Mouse (Mus musculus) CH12.LX (cell line): ENCODE results near the gene Slc6a16. TPM values are rescaled to one million over a fixed set of nuclear protein-coding genes. Genes with fewer than 3 reads are reported as not detected.

Source experiments
- DNase-seq: peaks from one replicate; pipeline ENCODE4 v3.0.0-alpha.2; 2013; ENCODE audit errors: extremely low read depth
- H3K27ac ChIP-seq: 2 replicates; pipeline ENCODE4 v1.5.1; 2012; ENCODE audit warnings: low read depth, mild to moderate bottlenecking, control low read depth, moderate library complexity; ENCODE audit not compliant: insufficient read depth
- H3K27me3 ChIP-seq: replicated peaks from 2 replicates; pipeline ENCODE3; 2012; ENCODE audit warnings: inconsistent platforms
- H3K36me3 ChIP-seq, 2 experiments: replicated peaks in 1 of 2; 2 replicates each; pipeline versions ENCODE3 to v1.6.1; 2012; ENCODE audit warnings: inconsistent platforms in 1 of 2, low read length in 1 of 2, mild to moderate bottlenecking in 1 of 2, mixed read lengths in 1 of 2, moderate library complexity in 1 of 2; ENCODE audit not compliant: control insufficient read depth in 1 of 2, insufficient read depth in 1 of 2
- H3K4me1 ChIP-seq, 2 experiments: 2 replicates each; pipeline ENCODE4 v1.6.1; 2012; ENCODE audit warnings: inconsistent platforms in 1 of 2, moderate library complexity in 1 of 2; ENCODE audit not compliant: insufficient read depth in 2 of 2, control insufficient read depth in 1 of 2
- H3K4me2 ChIP-seq: 2 replicates; pipeline ENCODE4 v1.6.1; 2012; ENCODE audit warnings: low read depth, mild to moderate bottlenecking, control low read depth; ENCODE audit not compliant: poor library complexity, insufficient read depth, severe bottlenecking
- H3K4me3 ChIP-seq, 3 experiments: fragments of 150-350 bp in 1 of 3; sonication (generic) in 1 of 3; replicated peaks in 1 of 3; 2 replicates each; pipeline versions ENCODE3 to v1.5.1; 2011 to 2012; ENCODE audit warnings: low read depth in 2 of 3, low read length in 2 of 3, mild to moderate bottlenecking in 2 of 3, moderate library complexity in 2 of 3, control low read depth in 1 of 3, improper control_type of control experiment in 1 of 3, inconsistent platforms in 1 of 3, mixed read lengths in 1 of 3; ENCODE audit not compliant: poor library complexity in 1 of 3
- H3K79me2 ChIP-seq: replicated peaks from 2 replicates; pipeline ENCODE4 v1.6.1; 2012; ENCODE audit warnings: mild to moderate bottlenecking, moderate library complexity; ENCODE audit not compliant: control insufficient read depth, poor library complexity, insufficient read depth, severe bottlenecking; ENCODE audit errors: extremely low read depth
- H3K9ac ChIP-seq: 2 replicates; pipeline ENCODE4 v1.6.1; 2012; ENCODE audit warnings: low read depth, mild to moderate bottlenecking, control low read depth, moderate library complexity; ENCODE audit not compliant: insufficient read depth
- H3K9me3 ChIP-seq: replicated peaks from 2 replicates; pipeline ENCODE3; 2012; ENCODE audit warnings: low read length, inconsistent platforms, mixed read lengths
- BHLHE40 ChIP-seq: IDR thresholded peaks from 2 replicates; pipeline ENCODE4 v1.6.1; 2011; ENCODE audit warnings: mild to moderate bottlenecking, low read depth, low read length, improper control_type of control experiment
- CHD1 ChIP-seq: IDR thresholded peaks from 2 replicates; pipeline ENCODE4 v1.6.1; 2012; ENCODE audit warnings: low read depth, low read length, improper control_type of control experiment, inconsistent platforms
- CHD2 ChIP-seq: IDR thresholded peaks from 2 replicates; pipeline ENCODE4 v1.6.1; 2011; ENCODE audit warnings: low read length, improper control_type of control experiment
- CTCF ChIP-seq, 2 experiments: IDR thresholded peaks in 1 of 2; conservative IDR thresholded peaks in 1 of 2; 2 replicates each; pipeline ENCODE4 v1.5.1; 2011 to 2012; ENCODE audit warnings: low read depth in 2 of 2, low read length in 2 of 2, improper control_type of control experiment in 1 of 2, inconsistent platforms in 1 of 2, mild to moderate bottlenecking in 1 of 2, moderate library complexity in 1 of 2
- E2F4 ChIP-seq: IDR thresholded peaks from 2 replicates; pipeline ENCODE4 v1.6.1; 2011; ENCODE audit warnings: low read depth, low read length, improper control_type of control experiment; ENCODE audit not compliant: insufficient replicate concordance
- ELF1 ChIP-seq: IDR thresholded peaks from 2 replicates; pipeline ENCODE4 v1.6.1; 2014; ENCODE audit warnings: low read depth, mild to moderate bottlenecking, inconsistent platforms, low read length, improper control_type of control experiment
- EP300 ChIP-seq: IDR thresholded peaks from 2 replicates; pipeline ENCODE4 v1.6.1; 2011; ENCODE audit warnings: low read length, improper control_type of control experiment
- ETS1 ChIP-seq: conservative IDR thresholded peaks from 2 replicates; pipeline ENCODE4 v1.6.1; 2012; ENCODE audit warnings: low read depth, mild to moderate bottlenecking, inconsistent platforms, low read length, improper control_type of control experiment, moderate library complexity
- HCFC1 ChIP-seq: IDR thresholded peaks from 2 replicates; pipeline ENCODE4 v1.6.1; 2012; ENCODE audit warnings: low read depth, mild to moderate bottlenecking, inconsistent platforms, low read length, improper control_type of control experiment
- IRF4 ChIP-seq: IDR thresholded peaks from 2 replicates; pipeline ENCODE4 v1.6.1; 2014; ENCODE audit warnings: low read depth, mild to moderate bottlenecking, inconsistent platforms, low read length, improper control_type of control experiment
- JUN ChIP-seq: IDR thresholded peaks from 2 replicates; pipeline ENCODE4 v1.6.1; 2011; ENCODE audit warnings: low read depth, mild to moderate bottlenecking, low read length, improper control_type of control experiment, moderate library complexity; ENCODE audit not compliant: insufficient read depth
- KAT2A ChIP-seq: IDR thresholded peaks from 2 replicates; pipeline ENCODE4 v1.6.1; 2012; ENCODE audit warnings: low read length, improper control_type of control experiment, inconsistent platforms; ENCODE audit not compliant: insufficient replicate concordance
- MAFK ChIP-seq: IDR thresholded peaks from 2 replicates; pipeline ENCODE4 v1.6.1; 2011; ENCODE audit warnings: low read length, improper control_type of control experiment; ENCODE audit not compliant: insufficient replicate concordance
- MAX ChIP-seq: IDR thresholded peaks from 2 replicates; pipeline ENCODE4 v1.6.1; 2011; ENCODE audit warnings: low read length, improper control_type of control experiment
- MAZ ChIP-seq: IDR thresholded peaks from 2 replicates; pipeline ENCODE4 v1.6.1; 2012; ENCODE audit warnings: low read depth, mild to moderate bottlenecking, inconsistent platforms, low read length, improper control_type of control experiment, moderate library complexity
- MEF2A ChIP-seq: IDR thresholded peaks from 2 replicates; pipeline ENCODE4 v1.6.1; 2014; ENCODE audit warnings: low read depth, mild to moderate bottlenecking, inconsistent platforms, low read length, improper control_type of control experiment, borderline replicate concordance
- MXI1 ChIP-seq: IDR thresholded peaks from 2 replicates; pipeline ENCODE4 v1.6.1; 2011; ENCODE audit warnings: mild to moderate bottlenecking, low read depth, low read length, improper control_type of control experiment
- MYC ChIP-seq: IDR thresholded peaks from 2 replicates; pipeline ENCODE4 v1.6.1; 2011; ENCODE audit warnings: low read depth, mild to moderate bottlenecking, improper control_type of control experiment, low read length
- PAX5 ChIP-seq: IDR thresholded peaks from 2 replicates; pipeline ENCODE4 v1.6.1; 2012; ENCODE audit warnings: low read length, inconsistent platforms, mixed read lengths
- POLR2A ChIP-seq: IDR thresholded peaks from 2 replicates; pipeline ENCODE4 v1.6.1; 2011; ENCODE audit warnings: low read depth, mild to moderate bottlenecking, improper control_type of control experiment, low read length
- POLR2AphosphoS2 ChIP-seq: IDR thresholded peaks from 2 replicates; pipeline ENCODE4 v1.6.1; 2011; ENCODE audit warnings: low read depth, low read length, improper control_type of control experiment
- RAD21 ChIP-seq: IDR thresholded peaks from 2 replicates; pipeline ENCODE4 v1.6.1; 2011; ENCODE audit warnings: low read depth, mild to moderate bottlenecking, low read length, improper control_type of control experiment, moderate library complexity
- RCOR1 ChIP-seq: conservative IDR thresholded peaks from 2 replicates; pipeline ENCODE4 v1.6.1; 2012; ENCODE audit warnings: low read depth, mild to moderate bottlenecking, inconsistent platforms, low read length, improper control_type of control experiment
- SIN3A ChIP-seq: IDR thresholded peaks from 2 replicates; pipeline ENCODE4 v1.6.1; 2012; ENCODE audit warnings: low read length, improper control_type of control experiment, inconsistent platforms
- TBP ChIP-seq: conservative IDR thresholded peaks from 2 replicates; pipeline ENCODE4 v1.6.1; 2011; ENCODE audit warnings: low read depth, low read length, improper control_type of control experiment
- TCF12 ChIP-seq: IDR thresholded peaks from 2 replicates; pipeline ENCODE4 v1.6.1; 2014; ENCODE audit warnings: low read depth, mild to moderate bottlenecking, inconsistent platforms, low read length, improper control_type of control experiment
- UBTF ChIP-seq: IDR thresholded peaks from 2 replicates; pipeline ENCODE4 v1.6.1; 2012; ENCODE audit warnings: low read depth, mild to moderate bottlenecking, inconsistent platforms, low read length, improper control_type of control experiment, moderate library complexity
- USF1 ChIP-seq: IDR thresholded peaks from 2 replicates; pipeline ENCODE4 v1.6.1; 2014; ENCODE audit warnings: low read depth, mild to moderate bottlenecking, inconsistent platforms, low read length, improper control_type of control experiment
- ZMIZ1 ChIP-seq: IDR thresholded peaks from 2 replicates; pipeline ENCODE4 v1.6.1; 2012; ENCODE audit warnings: low read depth, mild to moderate bottlenecking, inconsistent platforms, low read length, improper control_type of control experiment
- dilution Hi-C: fragments of 300-500 bp; cut with MboI; formaldehyde crosslinking; loops from 2 replicates; pipeline ENCODE4 v1.14.3; 2020; ENCODE audit warnings: low sequenced_read_pairs; ENCODE audit not compliant: extremely low pct_unique_long_range_greater_than_20kb, extremely low pct_ligation_motif_present
- in situ Hi-C: fragments of 300-500 bp; cut with MboI; formaldehyde crosslinking; loops from 3 replicates; pipeline ENCODE4 v1.14.3; 2019; ENCODE audit warnings: low sequenced_read_pairs, low pct_ligation_motif_present, low pct_unique_long_range_greater_than_20kb, mixed read lengths
- polyA plus RNA-seq: library from polyadenylated mRNA; unstranded; fragments of >175 nt; gene quantifications from 2 replicates; pipeline ENCODE4 v1.2.1, GENCODE M21; 2012; ENCODE audit warnings: low read depth; ENCODE audit not compliant: insufficient read length
- total RNA-seq, 2 experiments: library from RNA; depleted of rRNA; stranded (reverse); fragments of 300-350 nt in 1 of 2; fragments of >200 nt in 1 of 2; gene quantifications; 2 replicates each; pipeline ENCODE4 v1.2.3; 2012 to 2014

Slc6a16 gene
- total and polyA plus RNA-seq, 3 experiments: 0.08 to 0.37 (median 0.13) TPM

- DNase-seq: peak; percentile 93
- no peaks in the 10 kb centered on the region for H3K27me3 ChIP-seq
- dilution Hi-C loops: no loop called here
Measured at GRCm38 (mm10) chr7:45238723-45239496, 2.0 kb upstream of the Slc6a16 start, which contains the start of gene Cd37. Gene Cd37, minus strand, starts transcription at chr7:45239115.

GRCm38 (mm10) chr7:45240109-45240508, 776 bp upstream of the Slc6a16 start:
- Histone ChIP-seq H3K4me3 (no peak overlapping the region), H3K27ac (peak overlapping the region; percentile 20; the same call in 1 of the 2 replicates), H3K27me3 (no peaks in the 10 kb centered on the region), H3K9ac (no peak overlapping the region), H3K4me1 (peaks cover 19 to 40% of the 10 kb centered on the region in 2 experiments), H3K4me2 (no peak overlapping the region), H3K36me3 (peaks cover 12 to 19% of the 10 kb centered on the region in 2 experiments), H3K79me2 (peaks cover 2% of the 10 kb centered on the region; the same call in 1 of the 2 replicates), H3K9me3 (peaks cover 7% of the 10 kb centered on the region)
- DNase-seq: no peak
- TF ChIP-seq JUN: no peak
- TF ChIP-seq UBTF: no peak
- no peak for TF ChIP-seq MEF2A
- no peak for TF ChIP-seq IRF4
- no peak for TF ChIP-seq MAX
- no peak for TF ChIP-seq ETS1
- TF ChIP-seq USF1: no peak
- TF ChIP-seq CHD1: no peak
- TF ChIP-seq CHD2: no peak
- dilution Hi-C loops (no loop called here), in situ Hi-C loops (no loop called here)

More at GRCm38 (mm10) chr7:45238723-45239496, 2.0 kb upstream of the Slc6a16 start, which contains the start of gene Cd37:
- Histone ChIP-seq H3K4me3 (peak within 1 kb of the TSS; percentile 57 to 91 (median 81)), H3K4me1 (peaks cover 24 to 51% of the 10 kb centered on the region in 2 experiments), H3K27ac (peak within 1 kb of the TSS; percentile 96), H3K79me2 (peaks cover 2% of the 10 kb centered on the region; the same call in 1 of the 2 replicates), H3K4me2 (peak within 1 kb of the TSS; percentile 73), H3K9ac (peak within 1 kb of the TSS; percentile 98), H3K9me3 (peaks cover 7% of the 10 kb centered on the region), H3K36me3 (peaks cover 24 to 31% of the 10 kb centered on the region in 2 experiments)
- TF ChIP-seq POLR2A: peak; percentile 73
- peak; percentile 18; the same call in 1 of the 2 replicates for TF ChIP-seq SIN3A
- TF ChIP-seq ZMIZ1: no peak
- no peak for TF ChIP-seq MEF2A
- no peak for TF ChIP-seq CTCF (conservative IDR thresholded peaks at IDR 0.05 in 1 of 2, IDR thresholded peaks at IDR 0.05 in 1 of 2; ENCODE audit: low read depth in 2 of 2, low read length in 2 of 2)
- no peak for TF ChIP-seq JUN
- TF ChIP-seq CHD2: 0 out of 2 replicates have a peak, but pooled peaks have one; percentile 12
- 0 out of 2 replicates have a peak, but pooled peaks have one; percentile 44 for TF ChIP-seq MXI1
- TF ChIP-seq ETS1: peak; percentile 60
- peak; percentile 78 for TF ChIP-seq EP300
- TF ChIP-seq RAD21: no peak
- peak; percentile 90 for TF ChIP-seq ELF1
- TF ChIP-seq E2F4: no peak
- 0 out of 2 replicates have a peak, but pooled peaks have one; percentile 23 for TF ChIP-seq POLR2AphosphoS2
- no peak for TF ChIP-seq RCOR1
- TF ChIP-seq MAFK: no peak
- peak; percentile 47; the same call in 1 of the 2 replicates for TF ChIP-seq MAZ
- TF ChIP-seq KAT2A: no peak
- peak; percentile 78 for TF ChIP-seq TBP
- peak; percentile 75; the same call in 1 of the 2 replicates for TF ChIP-seq IRF4
- TF ChIP-seq MYC: peak; percentile 19; the same call in 1 of the 2 replicates
- peak; percentile 52 for TF ChIP-seq HCFC1
- peak; percentile 88 for TF ChIP-seq TCF12
- no peak for TF ChIP-seq PAX5
- TF ChIP-seq BHLHE40: peak; percentile 61
- in situ Hi-C loops: loop anchor here (5.0 kb wide), 1 partner anchor 33 kb away; no protein-coding TSS in a partner anchor
